Mouse (Mus musculus) small intestine, adult 10 weeks (tissue): ENCODE measurements around the gene Nr1h2. TPM values are rescaled to one million over a fixed set of nuclear protein-coding genes. Genes with fewer than 3 reads are reported as not detected.

Experiments
- polyA plus RNA-seq: library from polyadenylated mRNA; stranded (reverse); fragments of 350-450 nt; fragmentation: Illumina TruSeq; extraction: RNeasy Lipid Tissue Mini Kit (QIAGEN cat#74804); gene quantifications from one replicate; pipeline ENCODE4 v1.2.3, GENCODE M21; 2014; ENCODE audit warnings: low replicate concordance

Gene Nr1h2
- 0.78 TPM for polyA plus RNA-seq

DNA sequence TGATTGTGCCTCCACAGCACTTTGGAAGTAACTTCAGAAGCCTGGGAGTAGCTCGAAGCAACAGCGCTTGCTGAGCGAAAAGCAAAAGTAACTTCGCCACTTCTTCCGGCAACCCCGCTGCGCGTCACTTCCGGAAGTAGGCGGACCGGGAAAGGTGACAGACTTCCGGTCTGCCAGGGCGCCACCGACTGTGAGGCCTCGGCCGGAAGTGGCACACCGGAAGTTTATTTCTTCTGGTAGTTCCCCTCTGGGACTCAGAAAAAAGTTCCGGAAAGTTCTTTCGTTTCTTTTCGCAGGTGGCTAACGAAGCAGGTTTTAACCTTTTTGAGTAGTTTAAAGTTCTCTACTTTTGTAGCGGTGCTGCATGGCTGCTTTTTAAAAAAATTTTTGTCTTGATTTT lies at the start of gene Nr1h2:
TSS of gene Nr1h2 (minus strand) at position 126 of the 400 bp plus-strand sequence.

DNA sequence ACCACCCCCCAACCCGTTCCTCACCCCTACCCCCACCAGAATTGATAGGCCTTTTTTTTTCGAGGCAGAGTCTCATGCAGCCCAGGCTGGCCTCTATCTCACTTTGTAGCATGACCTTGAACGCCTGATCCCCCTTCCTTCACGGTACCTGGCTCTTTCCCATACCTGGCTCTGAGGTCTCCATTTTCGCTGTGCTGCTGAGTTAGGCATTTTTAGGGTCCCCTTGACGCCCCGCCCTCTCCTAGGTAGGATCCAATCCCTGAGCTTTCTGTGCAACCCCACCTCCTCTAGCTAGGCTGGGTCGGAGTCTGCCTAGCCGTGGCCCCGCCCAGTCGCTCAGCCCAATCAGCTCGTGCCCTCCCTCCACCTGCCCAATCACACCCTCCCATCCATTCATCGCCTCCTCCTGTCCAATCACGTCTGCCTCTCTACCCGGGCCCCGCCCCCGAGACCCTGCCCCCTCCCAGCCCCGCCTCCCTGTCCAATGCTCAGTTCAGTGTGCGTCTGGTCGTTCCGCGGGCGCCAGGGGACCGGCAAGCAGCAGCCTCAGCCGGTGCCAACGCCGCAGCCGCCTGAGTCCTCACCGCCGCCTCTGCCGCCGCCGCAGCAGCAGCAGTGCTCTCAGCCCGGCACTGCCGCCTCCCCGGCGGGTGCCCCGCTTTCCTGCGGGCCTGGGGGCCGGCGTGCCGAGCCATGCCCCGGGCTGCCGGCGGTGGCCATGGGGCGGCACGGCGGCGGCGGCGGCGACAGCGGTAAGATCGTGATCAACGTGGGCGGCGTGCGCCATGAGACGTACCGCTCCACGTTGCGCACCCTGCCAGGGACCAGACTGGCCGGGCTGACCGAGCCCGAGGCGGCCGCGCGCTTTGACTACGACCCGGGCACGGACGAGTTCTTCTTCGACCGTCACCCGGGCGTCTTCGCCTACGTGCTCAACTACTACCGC lies 36.9 kb upstream of the Nr1h2 start, which contains the start of gene Kcnc3:
TSS of gene Kcnc3 (plus strand) at position 263 of the 946 bp plus-strand sequence.

DNA sequence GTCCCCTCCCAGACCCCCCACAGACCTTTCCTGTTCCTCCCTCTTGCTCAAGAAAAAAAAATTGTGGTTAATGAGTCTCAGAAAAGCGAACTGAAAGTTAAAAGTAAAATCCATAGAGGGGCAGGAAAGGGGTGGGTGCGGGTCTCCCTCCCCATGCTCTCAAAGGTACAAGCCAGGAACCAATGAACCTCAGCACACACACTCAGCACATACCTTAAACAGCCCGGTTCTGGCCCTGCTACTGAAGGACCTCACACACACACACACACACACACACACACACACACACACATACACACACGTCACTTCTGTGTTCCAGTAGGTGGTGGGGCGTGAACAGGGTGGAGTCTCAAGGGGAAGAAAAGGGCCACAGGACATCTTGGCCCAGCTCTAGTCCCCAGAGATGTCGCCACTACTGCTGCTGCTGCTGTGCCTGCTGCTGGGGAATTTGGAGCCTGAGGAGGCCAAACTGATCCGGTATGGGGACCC lies 18.5 kb upstream of the Nr1h2 start, which contains the start of gene Napsa:
TSS of gene Napsa (plus strand) at position 168 of the 489 bp plus-strand sequence.

DNA sequence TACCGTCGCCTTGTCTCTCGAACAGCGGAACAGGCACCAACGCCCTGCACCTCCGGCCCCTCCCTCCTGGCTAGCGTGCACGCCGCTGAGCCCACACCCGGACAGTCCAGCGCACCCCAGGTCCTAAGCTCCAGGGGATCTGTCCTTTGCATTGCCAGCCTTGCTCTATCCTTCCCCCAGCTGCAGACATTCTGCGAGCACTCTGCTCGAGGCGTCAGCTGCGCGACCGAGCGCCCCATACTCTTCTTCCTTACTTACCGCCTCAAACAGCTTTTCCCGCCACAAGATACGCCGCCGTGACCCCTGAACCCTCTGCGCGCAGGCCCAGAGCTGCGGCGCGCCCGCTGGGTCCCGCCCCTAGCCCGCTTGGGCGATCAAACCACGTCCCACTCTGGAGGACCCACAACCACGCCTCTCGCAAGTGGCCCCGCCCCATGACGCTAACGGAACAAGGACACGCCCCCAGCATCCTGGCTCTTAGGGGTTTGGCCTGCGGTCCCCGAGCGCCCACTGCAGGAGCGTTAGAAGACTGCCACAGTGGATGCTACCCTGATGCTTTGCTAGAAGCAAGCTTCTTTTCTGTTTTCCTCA lies 5.2 kb downstream of the Nr1h2 start, which contains the start of gene Pold1:
TSS of gene Pold1 (minus strand) at position 353 of the 591 bp plus-strand sequence.

DNA sequence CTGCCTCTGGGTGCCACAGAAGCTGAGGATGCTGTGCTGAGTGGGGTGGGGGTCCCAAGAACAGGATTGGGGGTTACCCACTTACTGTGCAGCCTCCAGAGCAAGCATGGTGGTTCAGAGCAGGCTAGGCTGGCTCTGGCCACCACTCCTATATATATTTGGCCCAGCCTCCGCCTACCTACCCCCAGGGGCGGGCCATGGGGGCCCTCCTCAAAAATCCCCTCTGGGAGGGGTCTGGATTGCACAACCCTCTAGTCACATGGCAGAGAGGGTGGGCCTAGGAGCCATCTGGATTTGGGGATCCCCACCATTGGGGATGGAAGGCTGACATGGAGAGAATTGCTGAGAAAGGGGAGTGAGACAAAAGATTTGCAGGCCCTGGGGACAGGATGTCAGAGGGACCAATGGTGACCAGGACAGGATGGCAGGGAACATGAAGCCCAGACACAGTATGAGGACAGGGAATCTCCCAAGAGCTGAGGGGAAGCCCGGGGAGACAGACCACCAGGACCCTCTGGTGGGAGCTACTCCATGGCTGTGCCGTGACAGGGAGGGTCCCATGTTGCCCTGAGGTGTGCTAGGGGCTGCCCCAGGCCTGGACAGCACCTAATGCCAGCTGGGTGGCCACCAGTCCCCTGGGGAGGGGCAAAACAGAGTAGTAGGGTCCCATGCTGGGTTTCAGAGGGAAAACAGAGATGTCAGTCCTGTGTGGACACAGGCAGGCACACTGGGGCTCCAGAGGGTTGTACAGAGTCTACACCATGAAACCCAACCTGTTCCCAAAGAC lies 21.6 kb downstream of the Nr1h2 start, which contains the start of gene Spib:
TSS of gene Spib (minus strand) at position 126 of the 787 bp plus-strand sequence.

DNA sequence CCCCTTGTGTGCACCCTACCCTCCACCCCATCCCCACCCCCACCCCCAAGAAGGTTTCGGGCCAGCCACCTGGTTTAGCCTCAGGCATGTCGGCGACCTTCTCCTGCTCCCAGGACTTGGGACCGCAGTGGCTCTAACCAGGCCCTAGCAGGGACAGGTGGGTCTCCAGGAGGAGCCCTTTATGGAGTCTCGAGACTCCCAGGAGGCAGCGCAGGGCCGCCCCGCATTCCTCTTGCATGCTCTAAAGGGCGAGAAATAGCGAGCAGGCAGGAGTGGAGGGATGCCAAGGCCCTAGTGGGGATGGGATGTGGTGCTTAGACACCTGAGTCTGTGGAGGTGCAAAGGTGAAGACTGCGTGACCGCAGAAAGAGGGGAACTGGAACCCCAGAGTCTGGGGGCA lies 29.2 kb downstream of the Nr1h2 start, which contains the start of gene Mybpc2:
TSS of gene Mybpc2 (minus strand) at position 155 of the 400 bp plus-strand sequence.

Other genes starting within 250 kb of the Nr1h2 start
- gene Clec11a, start 247.0 kb downstream of the Nr1h2 start, polyA plus RNA-seq: 0.30 TPM
- 0.04 TPM for gene Shank1, start 243.7 kb downstream of the Nr1h2 start, polyA plus RNA-seq
- gene Syt3, start 169.8 kb downstream of the Nr1h2 start, polyA plus RNA-seq: not detected
- not detected for gene 1700008O03Rik, start 168.1 kb downstream of the Nr1h2 start, polyA plus RNA-seq
- gene Lrrc4b, start 124.9 kb downstream of the Nr1h2 start, polyA plus RNA-seq: not detected
- not detected for gene Aspdh, start 88.6 kb downstream of the Nr1h2 start, polyA plus RNA-seq
- 1.0 TPM for gene Josd2, start 86.0 kb downstream of the Nr1h2 start, polyA plus RNA-seq
- gene Emc10, start 57.4 kb downstream of the Nr1h2 start, polyA plus RNA-seq: 1.2 TPM
- not detected for gene Fam71e1, start 57.4 kb downstream of the Nr1h2 start, polyA plus RNA-seq
- gene Mybpc2, start 29.3 kb downstream of the Nr1h2 start, polyA plus RNA-seq: not detected
- 0.45 TPM for gene Spib, start 21.9 kb downstream of the Nr1h2 start, polyA plus RNA-seq
- gene Pold1, start 5.1 kb downstream of the Nr1h2 start, polyA plus RNA-seq: not detected
- 0.67 TPM for gene Napsa, start 18.4 kb upstream of the Nr1h2 start, polyA plus RNA-seq
- 0.33 TPM for gene Kcnc3, start 36.7 kb upstream of the Nr1h2 start, polyA plus RNA-seq
- gene Myh14, start 116.9 kb upstream of the Nr1h2 start, polyA plus RNA-seq: 0.78 TPM
- not detected for gene Izumo2, start 154.8 kb upstream of the Nr1h2 start, polyA plus RNA-seq
- gene Vrk3, start 194.5 kb upstream of the Nr1h2 start, polyA plus RNA-seq: 10.2 TPM
- 0.45 TPM for gene Zfp473, start 197.1 kb upstream of the Nr1h2 start, polyA plus RNA-seq